Mouse (Mus musculus) limb, embryonic 15.5 days (tissue): ENCODE measurements at regions not wholly inside any gene's neighbourhood (a gene's known extent, or its start where the extent isn't known, plus 50 kb on each side); places are given as distances from the start of the nearest gene placed in this dataset.

Experiments
- ATAC-seq: fragments of 200-750 bp; cut with Nextera tagmentation; 2 replicates; pipeline ENCODE4 v1.8.0; 2017; ENCODE audit warnings: low read depth, moderate TSS enrichment; ENCODE audit not compliant: insufficient number of reproducible peaks, low FRiP score, low TSS enrichment
- H3K27ac ChIP-seq: fragments of 300-500 bp; sonication (generic); 2 replicates; pipeline ENCODE4 v1.5.1; 2015; ENCODE audit warnings: moderate library complexity, mild to moderate bottlenecking, inconsistent platforms
- H3K27me3 ChIP-seq: fragments of 300-500 bp; sonication (generic); 2 replicates; pipeline ENCODE4 v1.6.1; 2015; ENCODE audit warnings: inconsistent platforms
- H3K36me3 ChIP-seq: fragments of 300-500 bp; sonication (generic); 2 replicates; pipeline ENCODE4 v1.6.1; 2015; ENCODE audit warnings: inconsistent platforms
- H3K4me1 ChIP-seq: fragments of 300-500 bp; sonication (generic); 2 replicates; pipeline ENCODE4 v1.6.1; 2015; ENCODE audit warnings: inconsistent platforms
- H3K4me2 ChIP-seq: fragments of 300-500 bp; sonication (generic); 2 replicates; pipeline ENCODE4 v1.6.1; 2015; ENCODE audit warnings: mild to moderate bottlenecking, inconsistent platforms
- H3K4me3 ChIP-seq: fragments of 300-500 bp; sonication (generic); 2 replicates; pipeline ENCODE4 v1.5.1; 2015; ENCODE audit warnings: mild to moderate bottlenecking, inconsistent platforms
- H3K9ac ChIP-seq: fragments of 300-500 bp; sonication (generic); 2 replicates; pipeline ENCODE4 v1.6.1; 2015; ENCODE audit warnings: inconsistent platforms
- H3K9me3 ChIP-seq: fragments of 300-500 bp; sonication (generic); 2 replicates; pipeline ENCODE4 v1.6.1; 2016; ENCODE audit warnings: inconsistent platforms
- WGBS: fragments of 180-500 bp; shearing (Covaris S2); methylation state at CpG from one replicate; pipeline ENCODE4 v1.1.7; 2015; 5-methylcytosine and 5-hydroxymethylcytosine counted together

- no peaks in the 10 kb centered on the region for H3K9me3 ChIP-seq
- H3K9ac ChIP-seq, result no peak overlapping the region
- no peaks in the 10 kb centered on the region for H3K36me3 ChIP-seq
- H3K27ac ChIP-seq, result no peak overlapping the region
- H3K4me2 ChIP-seq, result no peak overlapping the region
- ATAC-seq, result no peak
- peaks cover 6% of the 10 kb centered on the region; the same call in 1 of the 2 replicates for H3K27me3 ChIP-seq
- H3K4me1 ChIP-seq, result no peaks in the 10 kb centered on the region
- 53% methylated on average over 7 of the region's 7 CpGs for WGBS
- no peak overlapping the region for H3K4me3 ChIP-seq
Observed at GRCm38 (mm10) chr3:143594676-143595075, 610.3 kb downstream of the Lmo4 start.

DNA sequence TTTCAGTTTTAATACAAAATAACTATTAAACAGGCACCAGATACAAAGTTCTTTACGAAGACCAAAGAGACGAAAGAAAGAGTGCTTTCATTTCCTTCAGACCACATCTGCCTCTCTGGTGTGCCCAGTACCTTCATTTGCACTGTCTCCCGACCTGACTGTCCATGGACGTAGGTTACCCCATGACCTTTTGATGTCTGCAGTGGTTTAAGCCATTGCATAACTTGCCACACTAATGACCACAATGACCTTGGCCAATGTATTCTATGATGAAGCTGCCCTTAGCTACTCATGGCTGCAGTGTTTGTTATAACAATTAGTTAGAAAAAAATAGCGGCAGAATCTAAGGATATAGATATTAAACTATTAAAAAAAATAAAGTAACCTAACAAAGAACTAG is 618.4 kb downstream of the Lmo4 start:
- Histone ChIP-seq H3K4me2 (no peak overlapping the region), H3K4me1 (no peaks in the 10 kb centered on the region), H3K9me3 (no peaks in the 10 kb centered on the region), H3K4me3 (no peak overlapping the region), H3K27ac (no peak overlapping the region), H3K9ac (no peak overlapping the region), H3K36me3 (no peaks in the 10 kb centered on the region), H3K27me3 (peaks cover 4% of the 10 kb centered on the region; the same call in 1 of the 2 replicates)
- 81% methylated on average over 5 of the region's 5 CpGs for WGBS
- no peak for ATAC-seq

- no peak overlapping the region for H3K4me3 ChIP-seq
- no peak overlapping the region for H3K9ac ChIP-seq
- no peaks in the 10 kb centered on the region for H3K36me3 ChIP-seq
- no peaks in the 10 kb centered on the region for H3K4me1 ChIP-seq
- WGBS, result 89% methylated on average over 6 of the region's 6 CpGs
- ATAC-seq, result no peak
- no peak overlapping the region for H3K4me2 ChIP-seq
- peaks cover 3% of the 10 kb centered on the region; the same call in 1 of the 2 replicates for H3K27me3 ChIP-seq
- H3K9me3 ChIP-seq, result no peaks in the 10 kb centered on the region
- no peak overlapping the region for H3K27ac ChIP-seq
Observed at GRCm38 (mm10) chr3:143584692-143585603, 620.1 kb downstream of the Lmo4 start.

DNA sequence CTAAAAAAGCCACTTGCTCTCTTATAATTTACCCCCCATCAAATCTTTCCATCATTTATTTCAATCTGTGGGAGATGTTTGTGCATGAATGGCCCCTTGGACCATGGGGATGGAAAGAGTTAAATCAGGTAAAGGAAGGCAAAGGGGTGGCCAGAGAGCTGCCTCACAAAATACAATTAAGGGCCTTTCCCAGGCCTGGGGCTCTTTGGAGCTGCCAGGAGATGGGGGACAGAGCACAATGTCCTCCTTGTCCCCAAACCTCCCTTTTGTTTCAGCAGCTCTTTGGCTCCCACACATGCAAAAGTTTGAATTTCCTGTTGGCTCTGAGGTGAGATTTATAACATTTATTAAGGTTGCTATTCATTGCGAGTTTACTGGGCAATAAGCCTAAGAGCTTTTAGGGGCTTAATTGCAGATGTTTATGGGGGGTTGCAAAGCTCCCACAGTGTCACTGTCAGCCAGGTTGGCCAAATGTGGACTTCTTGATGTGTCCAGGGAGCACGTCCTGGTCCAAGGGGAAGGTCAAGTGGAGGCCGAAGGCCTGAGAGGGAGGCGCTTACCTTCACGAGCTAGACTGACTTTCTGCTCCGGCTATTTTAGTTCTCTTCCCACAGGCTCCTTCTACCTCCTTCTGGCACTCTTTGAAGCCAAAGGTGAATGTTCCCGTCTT is 628.5 kb downstream of the Lmo4 start:
- WGBS, result 41% methylated on average over 7 of the region's 7 CpGs
- Histone ChIP-seq H3K27me3 (no peaks in the 10 kb centered on the region), H3K9me3 (no peaks in the 10 kb centered on the region), H3K36me3 (no peaks in the 10 kb centered on the region), H3K4me2 (no peak overlapping the region), H3K4me3 (no peak overlapping the region), H3K27ac (no peak overlapping the region), H3K9ac (no peak overlapping the region), H3K4me1 (no peaks in the 10 kb centered on the region)
- ATAC-seq, result no peak

DNA sequence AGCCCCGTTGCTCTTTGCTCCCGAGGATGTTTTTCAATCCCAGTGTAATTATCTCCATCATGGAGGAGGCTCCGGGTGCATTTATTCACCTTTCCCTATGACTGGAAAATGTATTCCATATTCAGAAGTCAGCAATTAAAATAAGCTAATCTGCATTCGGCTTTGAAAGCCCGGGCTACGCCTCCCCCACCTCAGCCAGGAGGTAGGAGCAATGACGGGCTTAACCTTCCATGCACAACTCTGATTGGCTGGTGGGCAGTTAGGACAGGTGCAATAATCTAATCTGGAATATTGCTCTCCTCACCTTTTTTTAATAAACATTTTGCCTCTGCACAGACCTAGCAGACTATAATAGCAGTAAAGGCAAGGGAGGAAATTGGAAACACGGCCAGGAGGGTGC is 629.3 kb downstream of the Lmo4 start:
- Histone ChIP-seq H3K36me3 (no peaks in the 10 kb centered on the region), H3K9me3 (no peaks in the 10 kb centered on the region), H3K4me2 (no peak overlapping the region), H3K27ac (no peak overlapping the region), H3K4me1 (no peaks in the 10 kb centered on the region), H3K9ac (no peak overlapping the region), H3K27me3 (no peaks in the 10 kb centered on the region), H3K4me3 (no peak overlapping the region)
- no peak for ATAC-seq
- 72% methylated on average over 8 of the region's 8 CpGs for WGBS

GRCm38 (mm10) chr3:143574035-143574864 is 630.8 kb downstream of the Lmo4 start:
- ATAC-seq, result no peak
- H3K4me2 ChIP-seq, result no peak overlapping the region
- no peak overlapping the region for H3K4me3 ChIP-seq
- no peak overlapping the region for H3K27ac ChIP-seq
- no peaks in the 10 kb centered on the region for H3K9me3 ChIP-seq
- no peaks in the 10 kb centered on the region for H3K27me3 ChIP-seq
- WGBS, result 37% methylated on average over 10 of the region's 10 CpGs
- no peaks in the 10 kb centered on the region for H3K4me1 ChIP-seq
- no peaks in the 10 kb centered on the region for H3K36me3 ChIP-seq
- no peak overlapping the region for H3K9ac ChIP-seq

GRCm38 (mm10) chr3:143569930-143570329 is 635.1 kb downstream of the Lmo4 start:
- no peaks in the 10 kb centered on the region for H3K4me1 ChIP-seq
- H3K27me3 ChIP-seq, result no peaks in the 10 kb centered on the region
- 39% methylated on average over 6 of the region's 6 CpGs for WGBS
- no peak for ATAC-seq
- no peak overlapping the region for H3K9ac ChIP-seq
- no peak overlapping the region for H3K27ac ChIP-seq
- H3K9me3 ChIP-seq, result no peaks in the 10 kb centered on the region
- H3K36me3 ChIP-seq, result no peaks in the 10 kb centered on the region
- no peak overlapping the region for H3K4me2 ChIP-seq
- H3K4me3 ChIP-seq, result no peak overlapping the region

DNA sequence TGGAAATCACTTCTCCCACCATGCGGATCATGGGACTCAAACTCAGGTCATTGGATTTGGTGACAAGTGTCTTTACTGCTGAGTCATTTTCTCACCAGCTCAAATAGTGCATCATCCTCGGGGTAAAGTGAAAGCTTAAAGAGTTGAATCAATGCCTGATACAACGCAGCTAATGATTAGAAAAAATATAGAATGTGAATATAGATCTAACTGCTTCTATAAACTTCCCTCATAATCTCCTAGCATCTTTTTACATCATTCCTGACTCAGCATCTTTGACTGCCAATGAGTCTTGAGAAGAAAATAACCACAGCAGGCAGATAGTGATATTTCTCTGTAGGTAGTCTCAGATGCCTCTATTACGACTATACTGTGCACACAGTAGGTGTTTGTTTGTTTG is 640.0 kb downstream of the Lmo4 start:
- Histone ChIP-seq H3K4me1 (no peaks in the 10 kb centered on the region), H3K9me3 (no peaks in the 10 kb centered on the region), H3K9ac (no peak overlapping the region), H3K36me3 (no peaks in the 10 kb centered on the region), H3K27ac (no peak overlapping the region), H3K27me3 (no peaks in the 10 kb centered on the region), H3K4me2 (no peak overlapping the region), H3K4me3 (no peak overlapping the region)
- 86% methylated on average over 4 of the region's 4 CpGs for WGBS
- no peak for ATAC-seq

- no peak overlapping the region for H3K9ac ChIP-seq
- 37% methylated on average over 3 of the region's 3 CpGs for WGBS
- H3K36me3 ChIP-seq, result no peaks in the 10 kb centered on the region
- H3K4me3 ChIP-seq, result no peak overlapping the region
- H3K4me1 ChIP-seq, result no peaks in the 10 kb centered on the region
- no peak overlapping the region for H3K27ac ChIP-seq
- H3K9me3 ChIP-seq, result no peaks in the 10 kb centered on the region
- H3K27me3 ChIP-seq, result no peaks in the 10 kb centered on the region
- no peak overlapping the region for H3K4me2 ChIP-seq
- ATAC-seq, result no peak
Observed at GRCm38 (mm10) chr3:143542811-143543210, 661.0 kb upstream of the Pkn2 start.

GRCm38 (mm10) chr3:143527982-143528381 is 646.2 kb upstream of the Pkn2 start:
- no peak overlapping the region for H3K27ac ChIP-seq
- H3K4me3 ChIP-seq, result no peak overlapping the region
- no peak for ATAC-seq
- H3K9me3 ChIP-seq, result no peaks in the 10 kb centered on the region
- no peaks in the 10 kb centered on the region for H3K4me1 ChIP-seq
- H3K4me2 ChIP-seq, result no peak overlapping the region
- no peaks in the 10 kb centered on the region for H3K36me3 ChIP-seq
- no peak overlapping the region for H3K9ac ChIP-seq
- no peaks in the 10 kb centered on the region for H3K27me3 ChIP-seq
- WGBS, result 37% methylated on average over 4 of the region's 4 CpGs

DNA sequence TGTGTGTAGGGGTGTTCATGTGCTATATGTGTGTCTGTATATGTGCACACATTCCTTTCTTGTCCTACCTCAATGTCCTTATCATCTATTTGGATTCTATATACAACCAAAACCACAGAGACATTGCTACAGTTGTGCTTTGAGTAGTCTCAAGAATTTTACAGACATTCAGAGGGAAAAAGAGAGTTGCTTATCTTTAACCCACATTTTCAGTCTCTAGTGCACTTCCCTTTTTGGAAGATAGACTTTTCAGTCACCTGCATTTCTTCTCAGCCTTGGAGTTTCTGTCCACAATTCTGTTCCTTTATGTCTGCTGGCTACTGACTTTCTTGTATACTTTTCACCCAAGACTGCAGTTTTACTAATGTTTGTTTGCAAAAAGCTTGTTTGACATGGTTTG is 645.5 kb upstream of the Pkn2 start:
- Histone ChIP-seq H3K4me3 (no peak overlapping the region), H3K4me1 (no peaks in the 10 kb centered on the region), H3K27me3 (no peaks in the 10 kb centered on the region), H3K36me3 (no peaks in the 10 kb centered on the region), H3K9ac (no peak overlapping the region), H3K27ac (no peak overlapping the region), H3K9me3 (no peaks in the 10 kb centered on the region), H3K4me2 (no peak overlapping the region)
- ATAC-seq, result no peak
